ENCODE assay signal across 8 mouse cellular contexts in the genomic region with DNA sequence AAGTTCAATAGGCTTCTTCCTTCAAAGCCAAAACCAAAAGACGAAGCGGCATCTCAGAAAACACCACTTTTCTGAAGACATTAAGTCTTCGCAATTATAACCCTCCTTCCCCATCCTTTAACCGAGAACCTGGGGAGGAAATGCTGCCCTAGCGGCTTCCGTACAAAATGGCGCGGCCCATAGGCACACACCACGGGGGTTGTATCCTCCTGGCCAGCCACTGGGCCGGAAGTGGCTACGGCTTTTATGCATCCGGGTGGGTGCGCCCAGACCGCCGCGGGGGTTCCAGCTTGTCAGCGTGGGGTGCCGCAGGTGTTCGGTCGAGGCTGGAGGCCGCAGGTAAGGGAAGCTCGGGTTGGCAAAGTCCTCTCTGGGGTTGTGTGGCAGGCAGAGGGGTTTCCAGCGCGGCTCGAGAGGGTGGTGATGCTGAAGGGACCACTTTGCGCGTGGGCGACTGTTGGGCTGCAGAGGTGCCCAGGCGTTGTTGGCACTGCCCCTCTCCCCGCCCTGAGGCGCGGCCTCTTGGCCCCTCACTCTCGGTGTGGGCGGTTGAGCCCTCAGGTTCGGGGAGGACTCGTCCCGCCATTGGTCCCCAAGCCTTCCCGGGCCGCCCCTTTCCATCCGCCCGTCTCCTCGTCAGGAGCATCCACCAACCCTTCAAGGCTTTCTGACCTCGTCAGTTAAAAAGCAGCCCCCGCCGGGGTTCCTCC. TPM values are rescaled to one million over a fixed set of nuclear protein-coding genes. Genes with fewer than 3 reads are reported as not detected.
DNase-seq lines count a peak whose midpoint lies in the region; ATAC-seq lines count a peak whose summit lies in the region.

A gene (plus strand): TSS at position 154 of the 710 bp plus-strand sequence.

- peak within 1 kb of the TSS; percentile 71 for H3K4me2 ChIP-seq in hindbrain, embryonic 14.5 days (replicated peaks)

- peak; percentile 89 for DNase-seq in R1 (ENCODE audit: low read depth, low spot score)
- peak; percentile 93 to 94 for DNase-seq in cerebellum, postnatal 25 days
- DNase-seq in frontal cortex, postnatal 25 days (ENCODE audit: low spot score in 2 of 2) = peak; percentile 79 to 82
- peak; percentile 90 for DNase-seq in hindbrain, embryonic 14.5 days (ENCODE audit: low spot score)
- DNase-seq in layer of hippocampus, postnatal 36 days = peak; percentile 89 to 92
- DNase-seq in lung, postnatal 36 days = peak; percentile 93
- peak; percentile 94 for DNase-seq in retina, postnatal 1 day
- DNase-seq in urinary bladder, adult 18-20 months (ENCODE audit: low spot score in 2 of 2) = peak; percentile 87 to 88

- H3K4me1 ChIP-seq in hindbrain, embryonic 14.5 days (replicated peaks; ENCODE audit: control insufficient read depth, insufficient read depth, low read length) = peaks cover 9% of the 10 kb centered on the region; the same call in 1 of the 2 replicates

- H3K36me3 ChIP-seq in hindbrain, embryonic 14.5 days (replicated peaks; ENCODE audit: control insufficient read depth, insufficient read depth) = no peaks in the 10 kb centered on the region

- under 1% methylated on average over 45 of the region's 45 CpGs for WGBS in hindbrain, embryonic 14.5 days

- H3K27me3 ChIP-seq in hindbrain, embryonic 14.5 days (ENCODE audit: control insufficient read depth, insufficient read depth, low read length) = no peaks in the 10 kb centered on the region

- peak within 1 kb of the TSS; percentile 74 for H3K9ac ChIP-seq in hindbrain, embryonic 14.5 days

- ATAC-seq in hindbrain, embryonic 14.5 days (ENCODE audit: low FRiP score) = peak; percentile 97

- H3K9me3 ChIP-seq in hindbrain, embryonic 14.5 days (ENCODE audit: control insufficient read depth, low read length) = no peaks in the 10 kb centered on the region

- peak within 1 kb of the TSS; percentile 74 for H3K4me3 ChIP-seq in hindbrain, embryonic 14.5 days (replicated peaks; ENCODE audit: low read length)

- peak within 1 kb of the TSS; percentile 68 for H3K27ac ChIP-seq in hindbrain, embryonic 14.5 days

RNA-seq across cellular contexts. Expression of the gene that starts here (rescaled TPM):
- 48.1 and 51.8 TPM in 2 replicates for polyA plus RNA-seq in hindbrain, embryonic 14.5 days (2014; fragmentation: Nextera tagmentation; extraction: Ambion mirVana)
- 100 to 1,000 TPM; 114 to 126 TPM for total RNA-seq in layer of hippocampus, postnatal 36 days (2021)

Comparison
In these comparisons a context has a peak if more than half of its experiments do, and no peak if none do; other contexts are left out.
1. Peak in every context shown above with its lines: DNase-seq, ATAC-seq, H3K4me3 ChIP-seq and H3K27ac ChIP-seq.